Mouse (Mus musculus): ENCODE measurements at regions not wholly inside any gene's neighbourhood (a gene's known extent, or its start where the extent isn't known, plus 50 kb on each side); places are given as distances from the start of the nearest gene placed in this dataset.

GRCm38 (mm10) chr13:119325510-119325909 is 102.9 kb upstream of the Paip1 start:
- no peak overlapping the region for H3K9ac ChIP-seq (ENCODE audit: insufficient read depth, low read depth, low read length, poor library complexity, severe bottlenecking)
- no peak overlapping the region for H3K27ac ChIP-seq (ENCODE audit: insufficient read depth, low read depth, low read length, poor library complexity, severe bottlenecking)
- in situ Hi-C loops (cut with MboI; ENCODE audit: low sequenced_read_pairs in 2 of 2, unreplicated experiment in 2 of 2), result loop anchor here in 1 of 2 experiments (25.0 kb wide), 1 partner anchor 913 kb away; no protein-coding TSS in a partner anchor
- TF ChIP-seq ZC3H11A (IDR thresholded peaks at IDR 0.05; ENCODE audit: borderline replicate concordance, low read depth, low read length) (no peak), CHD2 (IDR thresholded peaks at IDR 0.05; ENCODE audit: low read depth, low read length) (no peak), HCFC1 (IDR thresholded peaks at IDR 0.05; ENCODE audit: borderline replicate concordance, insufficient read depth, low read length) (no peak), MAFK (IDR thresholded peaks at IDR 0.05; ENCODE audit: insufficient read depth, low read depth, low read length) (no peak), ZNF384 (IDR thresholded peaks at IDR 0.05; ENCODE audit: low read depth, low read length) (no peak)
- H3K36me3 ChIP-seq (ENCODE audit: control insufficient read depth, insufficient read depth, low read length, poor library complexity, severe bottlenecking), result no peaks in the 10 kb centered on the region
- no peaks in the 10 kb centered on the region for H3K9me3 ChIP-seq (ENCODE audit: control insufficient read depth, insufficient read depth, low read depth, low read length)
- H3K4me1 ChIP-seq (ENCODE audit: control insufficient read depth in 2 of 2, insufficient read depth in 2 of 2, low read length in 2 of 2, poor library complexity in 1 of 2), result no peaks in the 10 kb centered on the region
- H3K4me3 ChIP-seq (ENCODE audit: insufficient read depth in 1 of 2, low read depth in 1 of 2, low read length in 2 of 2, poor library complexity in 1 of 2, severe bottlenecking in 1 of 2), result no peak overlapping the region
- DNase-seq (ENCODE audit: low read depth, low spot score), result no peak

GRCm38 (mm10) chr13:119326877-119327625 is 101.3 kb upstream of the Paip1 start:
- no peak for DNase-seq (ENCODE audit: low read depth, low spot score)
- Histone ChIP-seq H3K9me3 (ENCODE audit: control insufficient read depth, insufficient read depth, low read depth, low read length) (no peaks in the 10 kb centered on the region), H3K27ac (ENCODE audit: insufficient read depth, low read depth, low read length, poor library complexity, severe bottlenecking) (no peak overlapping the region), H3K9ac (ENCODE audit: insufficient read depth, low read depth, low read length, poor library complexity, severe bottlenecking) (no peak overlapping the region), H3K4me3 (ENCODE audit: insufficient read depth in 1 of 2, low read depth in 1 of 2, low read length in 2 of 2, poor library complexity in 1 of 2, severe bottlenecking in 1 of 2) (no peak overlapping the region), H3K36me3 (ENCODE audit: control insufficient read depth, insufficient read depth, low read length, poor library complexity, severe bottlenecking) (no peaks in the 10 kb centered on the region), H3K4me1 (ENCODE audit: control insufficient read depth in 2 of 2, insufficient read depth in 2 of 2, low read length in 2 of 2, poor library complexity in 1 of 2) (no peaks in the 10 kb centered on the region)
- TF ChIP-seq HCFC1 (IDR thresholded peaks at IDR 0.05; ENCODE audit: borderline replicate concordance, insufficient read depth, low read length) (no peak), ZC3H11A (IDR thresholded peaks at IDR 0.05; ENCODE audit: borderline replicate concordance, low read depth, low read length) (no peak), MAFK (IDR thresholded peaks at IDR 0.05; ENCODE audit: insufficient read depth, low read depth, low read length) (no peak), CHD2 (IDR thresholded peaks at IDR 0.05; ENCODE audit: low read depth, low read length) (no peak), ZNF384 (IDR thresholded peaks at IDR 0.05; ENCODE audit: low read depth, low read length) (no peak)
- in situ Hi-C loops (cut with MboI; ENCODE audit: low sequenced_read_pairs in 2 of 2, unreplicated experiment in 2 of 2), result loop anchor here in 1 of 2 experiments (25.0 kb wide), 1 partner anchor 915 kb away; no protein-coding TSS in a partner anchor

DNA sequence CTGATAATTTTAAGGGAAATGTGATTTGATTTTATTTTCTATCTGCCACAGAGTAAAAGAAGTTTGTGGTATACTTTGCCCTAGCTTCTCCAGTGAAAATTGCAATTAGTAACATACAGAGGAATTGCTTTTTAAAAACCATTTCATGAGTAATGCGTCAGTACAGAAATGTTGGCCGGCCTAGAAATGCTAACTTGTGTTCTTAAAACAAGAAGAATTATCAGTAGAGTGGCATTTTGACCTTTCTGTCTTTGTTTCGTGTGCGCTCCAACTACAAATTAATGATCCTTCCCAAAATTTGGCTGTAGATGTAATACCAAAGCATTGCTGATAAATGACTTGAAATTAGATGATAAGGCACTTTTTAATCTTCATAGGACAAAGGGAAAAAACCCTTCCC is 99.7 kb upstream of the Paip1 start:
- no peaks in the 10 kb centered on the region for H3K9me3 ChIP-seq (ENCODE audit: control insufficient read depth, insufficient read depth, low read depth, low read length)
- H3K36me3 ChIP-seq (ENCODE audit: control insufficient read depth, insufficient read depth, low read length, poor library complexity, severe bottlenecking), result no peaks in the 10 kb centered on the region
- H3K9ac ChIP-seq (ENCODE audit: insufficient read depth, low read depth, low read length, poor library complexity, severe bottlenecking), result no peak overlapping the region
- TF ChIP-seq CHD2 (IDR thresholded peaks at IDR 0.05; ENCODE audit: low read depth, low read length) (no peak), ZC3H11A (IDR thresholded peaks at IDR 0.05; ENCODE audit: borderline replicate concordance, low read depth, low read length) (no peak), MAFK (IDR thresholded peaks at IDR 0.05; ENCODE audit: insufficient read depth, low read depth, low read length) (no peak), ZNF384 (IDR thresholded peaks at IDR 0.05; ENCODE audit: low read depth, low read length) (no peak), HCFC1 (IDR thresholded peaks at IDR 0.05; ENCODE audit: borderline replicate concordance, insufficient read depth, low read length) (no peak)
- no peak overlapping the region for H3K27ac ChIP-seq (ENCODE audit: insufficient read depth, low read depth, low read length, poor library complexity, severe bottlenecking)
- H3K4me1 ChIP-seq (ENCODE audit: control insufficient read depth in 2 of 2, insufficient read depth in 2 of 2, low read length in 2 of 2, poor library complexity in 1 of 2), result no peaks in the 10 kb centered on the region
- DNase-seq (ENCODE audit: low read depth, low spot score), result no peak
- H3K4me3 ChIP-seq (ENCODE audit: insufficient read depth in 1 of 2, low read depth in 1 of 2, low read length in 2 of 2, poor library complexity in 1 of 2, severe bottlenecking in 1 of 2), result no peak overlapping the region
- in situ Hi-C loops (cut with MboI; ENCODE audit: low sequenced_read_pairs in 2 of 2, unreplicated experiment in 2 of 2), result loop anchor here in 1 of 2 experiments (25.0 kb wide), 1 partner anchor 916 kb away; no protein-coding TSS in a partner anchor

DNA sequence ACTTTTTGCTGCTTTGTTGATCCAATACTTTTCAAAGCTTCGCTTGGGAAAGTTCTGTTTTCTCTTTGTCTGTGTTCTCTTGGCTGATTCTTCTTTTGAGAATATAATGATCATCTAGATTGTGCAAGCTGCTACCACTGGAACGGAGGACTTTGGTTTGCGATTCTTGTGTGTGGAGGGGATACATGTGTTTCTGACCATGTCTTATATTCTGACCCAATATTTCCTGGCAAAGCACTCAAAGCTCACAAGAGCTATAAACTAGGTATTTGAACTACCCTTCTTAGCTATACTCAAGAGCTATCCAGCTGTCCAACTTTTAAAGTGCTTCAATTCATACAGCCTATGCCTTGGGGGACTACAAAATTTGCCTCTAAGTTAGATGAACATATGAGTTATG is 96.6 kb upstream of the Paip1 start:
- Histone ChIP-seq H3K4me1 (ENCODE audit: control insufficient read depth in 2 of 2, insufficient read depth in 2 of 2, low read length in 2 of 2, poor library complexity in 1 of 2) (no peaks in the 10 kb centered on the region), H3K9me3 (ENCODE audit: control insufficient read depth, insufficient read depth, low read depth, low read length) (no peaks in the 10 kb centered on the region), H3K36me3 (ENCODE audit: control insufficient read depth, insufficient read depth, low read length, poor library complexity, severe bottlenecking) (no peaks in the 10 kb centered on the region), H3K27ac (ENCODE audit: insufficient read depth, low read depth, low read length, poor library complexity, severe bottlenecking) (no peak overlapping the region), H3K9ac (ENCODE audit: insufficient read depth, low read depth, low read length, poor library complexity, severe bottlenecking) (no peak overlapping the region), H3K4me3 (ENCODE audit: insufficient read depth in 1 of 2, low read depth in 1 of 2, low read length in 2 of 2, poor library complexity in 1 of 2, severe bottlenecking in 1 of 2) (no peak overlapping the region)
- TF ChIP-seq MAFK (IDR thresholded peaks at IDR 0.05; ENCODE audit: insufficient read depth, low read depth, low read length) (no peak), HCFC1 (IDR thresholded peaks at IDR 0.05; ENCODE audit: borderline replicate concordance, insufficient read depth, low read length) (no peak), ZC3H11A (IDR thresholded peaks at IDR 0.05; ENCODE audit: borderline replicate concordance, low read depth, low read length) (no peak), ZNF384 (IDR thresholded peaks at IDR 0.05; ENCODE audit: low read depth, low read length) (no peak), CHD2 (IDR thresholded peaks at IDR 0.05; ENCODE audit: low read depth, low read length) (no peak)
- in situ Hi-C loops (cut with MboI; ENCODE audit: low sequenced_read_pairs in 2 of 2, unreplicated experiment in 2 of 2), result loop anchor here in 1 of 2 experiments (25.0 kb wide), 1 partner anchor 920 kb away; no protein-coding TSS in a partner anchor
- DNase-seq (ENCODE audit: low read depth, low spot score), result no peak

Measured in ES-E14 (cell line).